Mouse (Mus musculus) limb, embryonic 12.5 days (tissue): ENCODE data around the gene Stac3. TPM values are rescaled to one million over a fixed set of nuclear protein-coding genes. Genes with fewer than 3 reads are reported as not detected.

Experiments
- ATAC-seq: fragments of 200-750 bp; cut with Nextera tagmentation; 2 replicates; pipeline ENCODE4 v1.8.0; 2017; ENCODE audit warnings: low read depth, moderate TSS enrichment; ENCODE audit not compliant: insufficient number of reproducible peaks, insufficient read depth, low FRiP score, low TSS enrichment
- H3K27ac ChIP-seq: fragments of 300-500 bp; sonication (generic); 2 replicates; pipeline ENCODE4 v1.5.1; 2016; ENCODE audit warnings: mild to moderate bottlenecking, moderate library complexity
- H3K27me3 ChIP-seq: fragments of 300-500 bp; sonication (generic); 2 replicates; pipeline ENCODE4 v1.6.1; 2016; ENCODE audit warnings: mild to moderate bottlenecking, moderate library complexity
- H3K36me3 ChIP-seq: fragments of 300-500 bp; sonication (generic); 2 replicates; pipeline ENCODE4 v1.6.1; 2016; ENCODE audit warnings: mild to moderate bottlenecking, moderate library complexity
- H3K4me1 ChIP-seq: fragments of 300-500 bp; sonication (generic); replicated peaks from 2 replicates; pipeline ENCODE4 v1.6.1; 2016
- H3K4me2 ChIP-seq: fragments of 300-500 bp; sonication (generic); 2 replicates; pipeline ENCODE4 v1.6.1; 2016; ENCODE audit warnings: mild to moderate bottlenecking, moderate library complexity
- H3K4me3 ChIP-seq: fragments of 300-500 bp; sonication (generic); replicated peaks from 2 replicates; pipeline ENCODE4 v1.5.1; 2016; ENCODE audit warnings: mild to moderate bottlenecking
- H3K9ac ChIP-seq: fragments of 300-500 bp; sonication (generic); replicated peaks from 2 replicates; pipeline ENCODE4 v1.6.1; 2016; ENCODE audit warnings: mild to moderate bottlenecking, moderate library complexity
- H3K9me3 ChIP-seq: fragments of 300-500 bp; sonication (generic); 2 replicates; pipeline ENCODE4 v1.6.1; 2016; ENCODE audit warnings: mild to moderate bottlenecking, moderate library complexity
- whole genome bisulfite sequencing: fragments of 180-500 bp; shearing (Covaris S2); methylation state at CpG from one replicate; pipeline ENCODE4 v1.1.7; 2016; 5-methylcytosine and 5-hydroxymethylcytosine counted together
- polyA plus RNA-seq: library from polyadenylated mRNA; unstranded; fragments of >200 nt; fragmentation: Nextera tagmentation; extraction: Ambion mirVana; gene quantifications from 2 replicates; pipeline ENCODE4 v1.2.1, GENCODE M21; 2016

The Stac3 gene
- polyA plus RNA-seq, 1 experiment from 2014 or later, result 11.7 TPM

- WGBS, result under 1% methylated on average over 26 of the region's 26 CpGs
- peak overlapping the region; percentile 44; the same call in 1 of the 2 replicates for H3K9ac ChIP-seq
- H3K4me3 ChIP-seq, result peak overlapping the region; percentile 31
- peak overlapping the region; percentile 50 for H3K4me2 ChIP-seq
- no peaks in the 10 kb centered on the region for H3K36me3 ChIP-seq
- H3K9me3 ChIP-seq, result no peaks in the 10 kb centered on the region
- H3K27me3 ChIP-seq, result peaks cover 88% of the 10 kb centered on the region
- H3K27ac ChIP-seq, result no peak overlapping the region
- no peak for ATAC-seq
- H3K4me1 ChIP-seq, result peaks cover 80% of the 10 kb centered on the region
Observed at GRCm38 (mm10) chr10:127526681-127527080, 25.2 kb downstream of the Stac3 start.

- no peak overlapping the region for H3K9ac ChIP-seq
- H3K9me3 ChIP-seq, result no peaks in the 10 kb centered on the region
- H3K27me3 ChIP-seq, result peaks cover 96% of the 10 kb centered on the region
- peak overlapping the region; percentile 2; the same call in 1 of the 2 replicates for H3K4me3 ChIP-seq
- no peak for ATAC-seq
- H3K27ac ChIP-seq, result no peak overlapping the region
- H3K4me2 ChIP-seq, result no peak overlapping the region
- 2% methylated on average over 17 of the region's 17 CpGs for WGBS
- peaks cover 85% of the 10 kb centered on the region for H3K4me1 ChIP-seq
- no peaks in the 10 kb centered on the region for H3K36me3 ChIP-seq
Observed at GRCm38 (mm10) chr10:127527481-127527880, 26.0 kb downstream of the Stac3 start.

DNA sequence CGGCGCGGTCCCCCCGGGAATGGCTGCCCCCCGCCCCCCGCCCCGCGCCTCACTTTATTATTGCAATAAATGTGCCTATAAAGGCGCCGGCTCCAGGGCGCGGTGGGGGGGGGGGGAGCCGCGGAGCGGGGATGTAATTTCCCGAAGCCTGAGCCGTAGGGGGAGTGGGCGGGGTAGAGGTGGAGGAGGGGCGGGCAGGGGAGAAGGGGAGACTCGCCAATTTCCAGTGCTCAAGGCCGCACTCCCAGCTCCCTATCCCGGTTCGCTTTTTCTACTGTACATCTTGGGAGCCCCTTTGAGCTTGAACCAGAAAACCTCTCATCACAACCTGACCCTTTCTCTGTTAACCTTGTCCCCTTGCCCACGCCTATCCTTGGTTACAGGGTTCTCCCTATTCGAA, 29.5 kb downstream of the Stac3 start:
- H3K36me3 ChIP-seq, result no peaks in the 10 kb centered on the region
- no peak overlapping the region for H3K27ac ChIP-seq
- peak overlapping the region; percentile 23; the same call in 1 of the 2 replicates for H3K9ac ChIP-seq
- ATAC-seq, result 0 out of 2 replicates have a peak, but pooled peaks have one; percentile 11
- H3K4me1 ChIP-seq, result peaks cover 89% of the 10 kb centered on the region
- H3K4me2 ChIP-seq, result peak overlapping the region; percentile 56
- peaks cover 100% of the 10 kb centered on the region for H3K27me3 ChIP-seq
- no peaks in the 10 kb centered on the region for H3K9me3 ChIP-seq
- peak overlapping the region; percentile 28 for H3K4me3 ChIP-seq
- 1% methylated on average over 14 of the region's 25 CpGs for WGBS

DNA sequence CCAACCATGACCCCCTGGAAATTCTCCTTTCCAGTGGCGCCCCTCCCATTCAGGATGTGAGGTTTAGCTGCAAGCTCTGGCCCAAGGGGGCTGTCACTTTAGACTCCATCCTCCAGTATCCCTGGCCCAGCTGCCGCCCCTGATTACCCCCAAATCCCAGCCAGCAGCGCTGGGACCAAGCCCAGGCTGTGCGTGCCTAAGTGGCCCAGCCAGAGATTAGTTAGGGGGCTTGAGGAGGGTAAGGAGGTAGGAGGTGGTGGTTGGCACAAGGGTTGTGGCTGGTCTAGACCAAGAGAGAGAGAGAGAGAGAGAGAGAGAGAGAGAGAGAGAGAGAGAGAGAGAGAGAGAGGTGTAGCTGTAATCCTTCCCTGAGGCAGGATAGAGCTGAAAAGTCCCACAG, 30.1 kb downstream of the Stac3 start:
- no peak overlapping the region for H3K27ac ChIP-seq
- no peaks in the 10 kb centered on the region for H3K9me3 ChIP-seq
- H3K4me1 ChIP-seq, result peaks cover 83% of the 10 kb centered on the region
- ATAC-seq, result no peak
- H3K9ac ChIP-seq, result 0 out of 2 replicates have a peak overlapping the region, but pooled peaks have one; percentile 2
- WGBS, result 0% methylated on average over 4 of the region's 4 CpGs
- H3K27me3 ChIP-seq, result peaks cover 100% of the 10 kb centered on the region
- H3K4me3 ChIP-seq, result peak overlapping the region; percentile 28; the same call in 1 of the 2 replicates
- no peaks in the 10 kb centered on the region for H3K36me3 ChIP-seq
- peak overlapping the region; percentile 56 for H3K4me2 ChIP-seq

- WGBS, result under 1% methylated on average over 69 of the region's 78 CpGs
- peaks cover 79% of the 10 kb centered on the region for H3K27me3 ChIP-seq
- peak within 1 kb of the TSS; percentile 44 for H3K4me3 ChIP-seq
- peaks cover 56% of the 10 kb centered on the region for H3K4me1 ChIP-seq
- no peak within 1 kb of the TSS for H3K27ac ChIP-seq
- no peaks in the 10 kb centered on the region for H3K9me3 ChIP-seq
- H3K4me2 ChIP-seq, result peak within 1 kb of the TSS; percentile 84
- peak within 1 kb of the TSS; percentile 31 for H3K9ac ChIP-seq
- H3K36me3 ChIP-seq, result peaks cover 12% of the 10 kb centered on the region
- ATAC-seq, result no peak
Observed at GRCm38 (mm10) chr10:127534036-127534928, 32.8 kb downstream of the Stac3 start, which contains the start of gene Nxph4. TSS of gene Nxph4 (minus strand) at chr10:127534559.

- Histone ChIP-seq H3K4me3 (peak overlapping the region; percentile 44), H3K4me2 (peak overlapping the region; percentile 84), H3K4me1 (peaks cover 50% of the 10 kb centered on the region), H3K27ac (no peak overlapping the region), H3K9ac (peak overlapping the region; percentile 31), H3K36me3 (peaks cover 19% of the 10 kb centered on the region), H3K9me3 (no peaks in the 10 kb centered on the region), H3K27me3 (peaks cover 72% of the 10 kb centered on the region)
- under 1% methylated on average over 30 of the region's 30 CpGs for WGBS
- no peak for ATAC-seq
Observed at GRCm38 (mm10) chr10:127534929-127535384, 33.5 kb downstream of the Stac3 start.

DNA sequence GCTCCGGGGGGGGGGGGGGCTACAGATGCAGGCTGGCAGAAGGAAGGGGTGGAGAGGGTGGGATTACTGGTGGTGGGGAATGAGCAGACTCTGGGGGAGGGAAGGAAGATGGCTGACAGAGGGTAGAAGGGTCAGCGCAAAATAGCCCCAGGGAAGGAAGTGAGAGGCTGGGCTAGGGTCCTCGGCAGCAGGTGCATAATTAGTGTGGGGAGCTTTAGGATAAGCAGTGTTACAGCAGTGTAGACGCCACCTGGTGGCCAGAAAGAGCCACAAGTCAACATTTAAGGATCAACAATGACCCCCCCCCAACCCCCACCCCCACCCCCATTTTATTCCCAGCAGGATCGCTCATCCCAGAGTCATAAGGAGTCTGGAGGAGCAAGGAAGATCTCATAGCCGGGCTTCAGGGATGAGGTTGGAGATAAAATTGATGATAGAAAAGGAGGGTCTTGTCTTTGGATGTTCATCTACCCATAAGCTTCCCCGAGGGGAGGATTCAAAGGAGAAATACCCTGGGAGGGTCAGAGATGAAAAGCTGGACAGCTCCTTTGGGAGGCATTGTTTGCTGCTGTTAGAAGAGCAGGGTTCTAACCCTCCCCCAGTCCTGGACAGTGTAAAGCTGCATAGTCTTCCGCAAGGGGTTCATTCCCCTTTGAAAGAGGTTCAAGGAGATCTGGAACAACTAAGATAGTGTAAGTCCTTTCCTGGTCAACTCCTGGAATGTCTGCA, 35.3 kb downstream of the Stac3 start:
- Histone ChIP-seq H3K27ac (no peak overlapping the region), H3K36me3 (peaks cover 37% of the 10 kb centered on the region), H3K9me3 (no peaks in the 10 kb centered on the region), H3K9ac (no peak overlapping the region), H3K27me3 (peaks cover 54% of the 10 kb centered on the region), H3K4me2 (no peak overlapping the region), H3K4me3 (no peak overlapping the region), H3K4me1 (peaks cover 32% of the 10 kb centered on the region)
- WGBS, result 14% methylated on average over 8 of the region's 8 CpGs
- no peak for ATAC-seq

GRCm38 (mm10) chr10:127537854-127538583, 36.5 kb downstream of the Stac3 start:
- Histone ChIP-seq H3K27me3 (peaks cover 41% of the 10 kb centered on the region), H3K4me1 (peaks cover 20% of the 10 kb centered on the region), H3K4me3 (no peak overlapping the region), H3K27ac (no peak overlapping the region), H3K36me3 (peaks cover 49% of the 10 kb centered on the region), H3K9me3 (no peaks in the 10 kb centered on the region), H3K4me2 (no peak overlapping the region), H3K9ac (no peak overlapping the region)
- 26% methylated on average over 7 of the region's 7 CpGs for WGBS
- no peak for ATAC-seq

DNA sequence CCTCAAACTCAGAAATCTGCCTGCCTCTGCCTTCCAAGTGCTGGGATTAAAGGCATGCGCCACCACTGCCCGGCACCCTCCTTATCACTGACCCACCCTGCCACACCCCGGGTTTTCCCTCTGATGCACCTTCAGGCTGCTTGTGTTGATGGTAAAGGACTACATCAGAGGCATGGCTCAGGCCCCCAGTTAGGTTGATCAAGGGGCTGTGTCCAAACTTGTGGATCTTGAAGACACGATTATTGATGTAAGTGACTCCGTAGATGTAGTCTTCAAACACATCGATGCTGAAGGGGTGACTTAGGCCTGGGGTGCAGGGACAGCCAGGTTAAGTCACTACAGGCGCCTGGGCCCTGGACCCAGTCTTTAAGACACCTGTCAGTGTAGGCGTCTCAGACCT, 40.0 kb downstream of the Stac3 start:
- Histone ChIP-seq H3K9me3 (no peaks in the 10 kb centered on the region), H3K27ac (no peak overlapping the region), H3K4me2 (no peak overlapping the region), H3K27me3 (peaks cover 6% of the 10 kb centered on the region), H3K4me1 (no peaks in the 10 kb centered on the region), H3K9ac (no peak overlapping the region), H3K36me3 (peaks cover 84% of the 10 kb centered on the region), H3K4me3 (no peak overlapping the region)
- 92% methylated on average over 8 of the region's 8 CpGs for WGBS
- no peak for ATAC-seq

DNA sequence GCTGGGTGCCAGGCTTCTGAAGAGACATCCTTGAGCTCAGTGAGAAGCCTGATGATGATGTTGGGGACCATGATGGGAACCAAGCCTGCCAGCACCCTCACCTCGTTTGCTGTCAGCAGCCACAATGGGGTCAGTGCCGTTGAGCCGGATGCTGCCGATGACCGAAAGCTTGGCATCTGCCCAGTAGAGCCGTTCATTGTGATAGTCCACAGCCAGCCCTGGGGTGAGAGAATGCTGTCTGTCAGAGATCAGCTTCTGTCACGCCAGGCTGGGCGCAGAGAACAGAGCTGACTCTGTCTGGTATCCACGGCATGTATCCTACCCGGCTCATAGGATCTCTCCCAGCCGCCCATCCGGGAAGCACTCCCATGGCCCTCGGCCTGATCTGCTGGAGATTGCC, 40.6 kb downstream of the Stac3 start:
- Histone ChIP-seq H3K36me3 (peaks cover 90% of the 10 kb centered on the region), H3K4me3 (no peak overlapping the region), H3K9ac (no peak overlapping the region), H3K9me3 (no peaks in the 10 kb centered on the region), H3K27me3 (peaks cover under 1% of the 10 kb centered on the region; the same call in 1 of the 2 replicates), H3K27ac (no peak overlapping the region), H3K4me1 (no peaks in the 10 kb centered on the region), H3K4me2 (no peak overlapping the region)
- no peak for ATAC-seq
- 95% methylated on average over 13 of the region's 13 CpGs for WGBS
